Mouse (Mus musculus) hindbrain, embryonic 16.5 days (tissue): ENCODE measurements around the gene Mmp7. TPM values are rescaled to one million over a fixed set of nuclear protein-coding genes. Genes with fewer than 3 reads are reported as not detected.

ENCODE experiments used
- ATAC-seq: fragments of 200-750 bp; cut with Nextera tagmentation; 2 replicates; pipeline ENCODE4 v1.8.0; 2017; ENCODE audit warnings: moderate TSS enrichment, moderate library complexity
- H3K27ac ChIP-seq: fragments of 300-500 bp; sonication (generic); 2 replicates; pipeline ENCODE4 v1.5.1; 2014; ENCODE audit warnings: low read depth, mild to moderate bottlenecking, control low read depth, low read length, moderate library complexity
- H3K27me3 ChIP-seq: fragments of 300-500 bp; sonication (generic); replicated peaks from 2 replicates; pipeline ENCODE4 v1.6.1; 2014; ENCODE audit warnings: low read length; ENCODE audit not compliant: control insufficient read depth, insufficient read depth
- H3K36me3 ChIP-seq: fragments of 300-500 bp; sonication (generic); 2 replicates; pipeline ENCODE4 v1.6.1; 2014; ENCODE audit warnings: mild to moderate bottlenecking, low read length, moderate library complexity, mixed read lengths; ENCODE audit not compliant: control insufficient read depth, insufficient read depth
- H3K4me1 ChIP-seq: fragments of 300-500 bp; sonication (generic); 2 replicates; pipeline ENCODE4 v1.6.1; 2014; ENCODE audit warnings: low read depth, low read length; ENCODE audit not compliant: control insufficient read depth, insufficient read depth
- H3K4me2 ChIP-seq: fragments of 300-500 bp; sonication (generic); 2 replicates; pipeline ENCODE4 v1.6.1; 2014; ENCODE audit warnings: mild to moderate bottlenecking, low read length, control low read depth, moderate library complexity
- H3K4me3 ChIP-seq: fragments of 300-500 bp; sonication (generic); 2 replicates; pipeline ENCODE4 v1.5.1; 2014; ENCODE audit warnings: mild to moderate bottlenecking, low read length, control low read depth, moderate library complexity
- H3K9ac ChIP-seq: fragments of 300-500 bp; sonication (generic); 2 replicates; pipeline ENCODE4 v1.6.1; 2014; ENCODE audit warnings: low read depth, mild to moderate bottlenecking, control low read depth, low read length, moderate library complexity
- H3K9me3 ChIP-seq: fragments of 300-500 bp; sonication (generic); 2 replicates; pipeline ENCODE4 v1.6.1; 2014; ENCODE audit warnings: mild to moderate bottlenecking, low read length, moderate library complexity; ENCODE audit not compliant: control insufficient read depth
- WGBS: fragments of 180-500 bp; shearing (Covaris S2); extraction: QIAGEN DNeasy Blood & Tissue Kit; methylation state at CpG from one replicate; pipeline ENCODE4 v1.1.7; 2014; 5-methylcytosine and 5-hydroxymethylcytosine counted together
- polyA plus RNA-seq: library from polyadenylated mRNA; unstranded; fragments of >200 nt; fragmentation: Nextera tagmentation; extraction: Ambion mirVana; gene quantifications from 2 replicates; pipeline ENCODE4 v1.2.1, GENCODE M21; 2015

The Mmp7 gene
- polyA plus RNA-seq, 1 experiment from 2014 or later = not detected

GRCm38 (mm10) chr9:7678154-7678837 lies 13.6 kb upstream of the Mmp7 start:
- no peak overlapping the region for H3K4me2 ChIP-seq
- no peaks in the 10 kb centered on the region for H3K9me3 ChIP-seq
- H3K27ac ChIP-seq = no peak overlapping the region
- H3K36me3 ChIP-seq = no peaks in the 10 kb centered on the region
- WGBS = 84% methylated on average over 2 of the region's 2 CpGs
- no peak for ATAC-seq
- no peaks in the 10 kb centered on the region for H3K27me3 ChIP-seq
- no peak overlapping the region for H3K9ac ChIP-seq
- no peaks in the 10 kb centered on the region for H3K4me1 ChIP-seq
- no peak overlapping the region for H3K4me3 ChIP-seq

DNA sequence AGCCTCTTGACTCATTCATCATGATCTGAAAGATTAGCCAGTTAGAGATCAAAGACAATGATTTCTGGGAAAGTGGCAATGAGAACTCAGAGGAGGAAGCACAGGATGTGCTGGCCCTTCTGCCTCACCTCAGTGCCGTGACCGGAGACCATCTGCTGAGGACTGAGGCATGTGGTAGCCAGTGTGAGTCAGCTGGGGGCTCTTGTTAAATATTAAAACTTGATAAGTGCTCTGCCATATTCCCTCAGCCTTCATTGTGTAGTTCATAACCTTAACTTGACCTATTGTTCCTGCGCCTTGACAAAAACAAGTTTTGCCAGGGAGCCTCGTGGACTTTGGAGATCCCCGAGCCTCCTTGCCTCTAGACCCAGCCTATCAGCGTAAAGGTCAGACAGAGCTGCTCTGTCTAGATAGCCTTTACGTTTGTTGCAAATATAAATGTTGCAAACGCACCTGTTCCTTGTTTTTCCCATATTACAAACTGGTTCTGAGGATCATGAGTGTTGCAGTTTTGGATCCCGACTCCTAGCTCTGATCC lies 9.7 kb upstream of the Mmp7 start:
- Histone ChIP-seq H3K4me2 (no peak overlapping the region), H3K27me3 (no peaks in the 10 kb centered on the region), H3K9ac (no peak overlapping the region), H3K27ac (no peak overlapping the region), H3K4me3 (no peak overlapping the region), H3K9me3 (no peaks in the 10 kb centered on the region), H3K4me1 (no peaks in the 10 kb centered on the region), H3K36me3 (no peaks in the 10 kb centered on the region)
- ATAC-seq = no peak
- 88% methylated on average over 9 of the region's 9 CpGs for WGBS

- Histone ChIP-seq H3K27ac (no peak overlapping the region), H3K27me3 (no peaks in the 10 kb centered on the region), H3K4me1 (no peaks in the 10 kb centered on the region), H3K36me3 (no peaks in the 10 kb centered on the region), H3K9me3 (no peaks in the 10 kb centered on the region), H3K4me3 (no peak overlapping the region), H3K9ac (no peak overlapping the region), H3K4me2 (no peak overlapping the region)
- 89% methylated on average over 2 of the region's 2 CpGs for WGBS
- ATAC-seq = no peak
These were observed 5.9 kb upstream of the Mmp7 start for GRCm38 (mm10) chr9:7686024-7686423.

DNA sequence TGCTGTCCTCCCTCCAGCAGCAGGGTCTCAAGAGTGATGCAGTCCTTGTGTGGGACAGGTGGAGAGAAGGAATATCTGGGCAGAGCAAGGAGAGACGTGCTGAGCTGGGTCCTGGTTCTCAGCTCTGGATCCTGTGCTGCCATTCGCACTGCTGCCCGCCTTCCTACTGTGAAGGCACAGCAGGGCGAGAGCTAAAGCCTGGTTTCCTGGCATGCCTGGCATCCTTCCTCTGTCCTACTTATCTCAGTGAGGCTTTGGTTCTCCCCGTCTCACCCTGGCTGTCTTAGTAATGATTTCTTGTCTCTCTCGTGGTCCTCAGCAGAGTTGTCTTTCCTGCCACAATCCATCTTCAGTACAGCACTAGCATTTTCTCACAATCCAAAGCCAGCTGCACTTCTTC lies 2.1 kb upstream of the Mmp7 start:
- H3K4me1 ChIP-seq = no peaks in the 10 kb centered on the region
- no peak overlapping the region for H3K4me2 ChIP-seq
- 58% methylated on average over 6 of the region's 6 CpGs for whole genome bisulfite sequencing
- no peak overlapping the region for H3K4me3 ChIP-seq
- H3K27me3 ChIP-seq = no peaks in the 10 kb centered on the region
- no peak for ATAC-seq
- H3K27ac ChIP-seq = no peak overlapping the region
- no peak overlapping the region for H3K9ac ChIP-seq
- H3K9me3 ChIP-seq = no peaks in the 10 kb centered on the region
- no peaks in the 10 kb centered on the region for H3K36me3 ChIP-seq

DNA sequence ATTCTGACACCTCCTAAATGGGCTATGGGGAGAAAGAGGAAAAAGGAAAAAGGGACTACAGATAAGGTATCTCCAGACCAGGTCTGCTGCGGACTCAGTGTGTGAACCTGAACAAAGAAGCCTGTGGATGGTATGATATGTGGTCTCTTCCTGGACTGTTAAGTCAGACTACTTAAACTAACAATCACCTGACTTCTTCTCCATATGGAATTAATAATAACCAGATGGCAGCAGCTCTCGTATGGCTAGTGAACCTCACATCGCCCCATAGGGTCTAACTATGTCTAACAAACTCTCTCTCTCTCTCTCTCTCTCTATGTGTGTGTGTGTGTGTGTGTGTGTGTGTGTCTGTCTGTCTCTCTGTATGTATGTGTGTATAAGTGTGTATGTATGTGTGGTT lies 2.1 kb downstream of the Mmp7 start:
- Histone ChIP-seq H3K9ac (no peak overlapping the region), H3K4me2 (no peak overlapping the region), H3K4me3 (no peak overlapping the region), H3K9me3 (no peaks in the 10 kb centered on the region), H3K4me1 (no peaks in the 10 kb centered on the region), H3K36me3 (no peaks in the 10 kb centered on the region), H3K27me3 (no peaks in the 10 kb centered on the region), H3K27ac (no peak overlapping the region)
- ATAC-seq = no peak
- WGBS = 85% methylated on average over 3 of the region's 3 CpGs

GRCm38 (mm10) chr9:7695646-7696045 lies 3.8 kb downstream of the Mmp7 start:
- no peaks in the 10 kb centered on the region for H3K9me3 ChIP-seq
- no peaks in the 10 kb centered on the region for H3K27me3 ChIP-seq
- no peak for ATAC-seq
- H3K4me1 ChIP-seq = no peaks in the 10 kb centered on the region
- no peak overlapping the region for H3K9ac ChIP-seq
- H3K4me2 ChIP-seq = no peak overlapping the region
- no peaks in the 10 kb centered on the region for H3K36me3 ChIP-seq
- 88% methylated on average over 3 of the region's 3 CpGs for WGBS
- no peak overlapping the region for H3K4me3 ChIP-seq
- H3K27ac ChIP-seq = no peak overlapping the region

DNA sequence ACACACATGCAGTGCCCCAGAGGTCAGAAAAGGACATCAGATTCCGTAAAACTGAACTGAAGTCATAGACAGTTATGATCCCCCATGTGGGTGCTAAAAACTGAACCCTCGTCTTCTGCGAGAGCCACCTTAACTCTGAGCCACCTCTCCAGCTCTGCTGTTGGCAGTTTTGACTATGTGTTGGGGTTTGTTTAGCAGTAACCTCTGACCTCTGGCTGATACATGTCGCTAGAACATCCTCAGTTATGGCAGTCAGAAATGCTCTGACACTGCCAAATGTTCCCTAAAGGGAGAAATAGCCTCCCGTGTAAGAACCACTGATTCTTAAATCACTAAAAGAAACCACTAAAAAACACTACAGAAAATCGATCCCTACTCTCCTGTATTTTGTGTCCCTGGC lies 16.8 kb downstream of the Mmp7 start:
- H3K36me3 ChIP-seq = no peaks in the 10 kb centered on the region
- H3K4me3 ChIP-seq = no peak overlapping the region
- no peaks in the 10 kb centered on the region for H3K4me1 ChIP-seq
- H3K4me2 ChIP-seq = no peak overlapping the region
- no peak overlapping the region for H3K27ac ChIP-seq
- H3K9me3 ChIP-seq = no peaks in the 10 kb centered on the region
- no peaks in the 10 kb centered on the region for H3K27me3 ChIP-seq
- no peak for ATAC-seq
- no peak overlapping the region for H3K9ac ChIP-seq
- WGBS = 80% methylated on average over 6 of the region's 6 CpGs

- Histone ChIP-seq H3K27ac (no peak overlapping the region), H3K4me1 (no peaks in the 10 kb centered on the region), H3K4me2 (no peak overlapping the region), H3K4me3 (no peak overlapping the region), H3K9me3 (no peaks in the 10 kb centered on the region), H3K9ac (no peak overlapping the region), H3K36me3 (no peaks in the 10 kb centered on the region), H3K27me3 (no peaks in the 10 kb centered on the region)
- 77% methylated on average over 4 of the region's 4 CpGs for WGBS
- ATAC-seq = no peak
These were observed 19.3 kb downstream of the Mmp7 start for GRCm38 (mm10) chr9:7711196-7711595.

DNA sequence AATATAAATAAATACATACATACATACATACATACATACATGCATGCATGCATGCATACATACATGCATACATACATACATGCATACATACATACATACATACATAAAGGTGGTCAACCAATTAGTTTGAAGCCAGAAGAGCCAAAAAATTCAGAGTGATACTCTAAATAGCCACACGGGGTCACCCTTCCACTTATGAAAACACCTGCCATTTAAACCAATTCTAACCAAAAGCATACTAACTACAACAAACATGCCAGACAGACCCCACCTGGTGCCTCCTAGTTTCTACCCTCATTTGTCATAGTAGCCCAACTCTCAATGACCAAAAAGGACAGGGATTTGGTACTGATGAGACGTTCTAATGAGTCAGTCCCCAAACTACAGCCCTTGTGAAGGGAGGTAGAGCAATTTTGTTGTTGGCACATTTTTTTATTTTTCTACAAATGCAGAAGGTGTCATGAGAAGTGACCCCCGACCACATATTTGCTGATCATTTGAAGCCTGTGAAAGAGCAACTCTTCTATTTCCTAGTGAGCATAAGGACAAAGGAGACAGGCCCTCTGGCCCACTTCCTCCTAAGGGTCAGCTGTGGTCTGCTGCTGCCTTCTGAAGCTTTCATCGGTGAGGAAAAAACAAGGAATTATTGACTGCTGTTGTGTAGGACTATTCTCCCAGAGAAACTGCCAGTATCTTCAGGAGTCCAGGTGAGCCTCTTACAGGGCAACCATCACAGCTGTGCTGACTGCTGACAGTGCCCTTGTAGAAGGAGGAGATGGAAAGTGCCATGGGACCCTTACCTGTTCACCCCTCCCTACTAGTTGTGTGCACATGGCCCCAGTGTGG lies 22.4 kb downstream of the Mmp7 start:
- ATAC-seq = peak; percentile 71
- Histone ChIP-seq H3K9me3 (no peaks in the 10 kb centered on the region), H3K9ac (no peak overlapping the region), H3K4me2 (no peak overlapping the region), H3K4me3 (no peak overlapping the region), H3K27me3 (no peaks in the 10 kb centered on the region), H3K4me1 (no peaks in the 10 kb centered on the region), H3K27ac (no peak overlapping the region), H3K36me3 (no peaks in the 10 kb centered on the region)
- WGBS = 39% methylated on average over 4 of the region's 4 CpGs
